Mouse (Mus musculus): ENCODE measurements around the gene Uba7. TPM values are rescaled to one million over a fixed set of nuclear protein-coding genes. Genes with fewer than 3 reads are reported as not detected.

The Uba7 gene
- total and polyA plus RNA-seq, 2 experiments from 2014 or later = 18.0 to 55.6 TPM

- Histone ChIP-seq H3K4me2 (ENCODE audit: low read depth, low read length) (no peak overlapping the region), H3K36me3 (replicated peaks; ENCODE audit: control insufficient read depth, insufficient read depth, low read length) (no peaks in the 10 kb centered on the region), H3K27me3 (ENCODE audit: control insufficient read depth, insufficient read depth, low read length) (no peaks in the 10 kb centered on the region), H3K4me3 (ENCODE audit: low read depth, low read length) (no peak overlapping the region), H3K9ac (replicated peaks; ENCODE audit: low read depth, low read length) (no peak overlapping the region), H3K9me3 (replicated peaks; ENCODE audit: control insufficient read depth, low read length) (no peaks in the 10 kb centered on the region), H3K27ac (ENCODE audit: low read depth) (no peak overlapping the region), H3K4me1 (ENCODE audit: control insufficient read depth, insufficient read depth) (peaks cover 15% of the 10 kb centered on the region)
- DNase-seq (ENCODE audit: low spot score) (no peak), ATAC-seq (ENCODE audit: insufficient read depth, low read depth) (no peak)
- 76% methylated on average over 5 of the region's 5 CpGs for WGBS
- no peak for TF ChIP-seq EP300 (IDR thresholded peaks at IDR 0.05; ENCODE audit: low read depth)
Observed at GRCm38 (mm10) chr9:107970311-107970710, 5.0 kb upstream of the Uba7 start.

DNA sequence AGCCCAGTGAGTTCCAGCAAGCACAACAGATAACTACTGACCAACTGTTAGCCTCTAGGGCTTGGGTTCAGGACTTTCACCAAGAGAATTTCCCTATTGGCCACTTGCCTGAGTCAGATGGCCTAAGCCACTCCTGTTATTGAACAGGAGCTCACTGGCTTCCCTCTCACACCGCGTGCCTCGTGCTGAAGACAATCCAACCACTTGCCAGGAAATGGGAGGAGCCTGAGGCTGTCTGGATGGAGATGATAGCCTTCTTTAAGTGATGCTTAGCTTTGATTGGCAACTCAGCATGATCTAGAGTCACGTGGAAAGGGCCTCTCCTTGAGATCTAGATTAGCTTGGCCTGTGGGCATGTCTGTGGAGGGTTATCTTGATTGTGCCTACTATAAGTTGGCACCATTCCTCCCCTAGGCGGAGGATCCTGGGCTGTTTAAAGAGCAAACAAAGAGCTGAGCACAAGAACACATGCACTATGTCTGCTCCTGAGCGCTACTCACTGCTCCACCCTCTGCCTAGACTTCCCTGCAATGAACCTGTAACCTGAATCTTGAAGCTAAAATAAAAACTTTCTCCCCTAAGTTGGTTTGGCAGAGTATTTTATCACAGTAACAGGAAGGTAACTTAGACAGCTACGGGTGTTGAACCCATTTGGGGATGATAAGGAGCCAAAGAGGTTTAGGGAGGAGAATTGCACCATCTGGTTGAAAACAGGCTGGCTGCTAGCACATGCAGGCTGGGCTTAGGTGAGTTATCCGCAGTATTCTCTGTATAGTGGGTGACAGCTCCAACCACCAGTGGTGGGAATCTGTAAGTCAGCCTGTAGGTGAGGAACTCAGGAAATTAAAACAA lies 3.4 kb upstream of the Uba7 start:
- Histone ChIP-seq H3K4me3 (ENCODE audit: low read depth, low read length) (no peak overlapping the region), H3K9me3 (replicated peaks; ENCODE audit: control insufficient read depth, low read length) (no peaks in the 10 kb centered on the region), H3K9ac (replicated peaks; ENCODE audit: low read depth, low read length) (no peak overlapping the region), H3K4me2 (ENCODE audit: low read depth, low read length) (no peak overlapping the region), H3K27ac (ENCODE audit: low read depth) (0 out of 2 replicates have a peak overlapping the region, but pooled peaks have one; percentile 8), H3K27me3 (ENCODE audit: control insufficient read depth, insufficient read depth, low read length) (no peaks in the 10 kb centered on the region), H3K36me3 (replicated peaks; ENCODE audit: control insufficient read depth, insufficient read depth, low read length) (no peaks in the 10 kb centered on the region), H3K4me1 (ENCODE audit: control insufficient read depth, insufficient read depth) (peaks cover 28% of the 10 kb centered on the region)
- 54% methylated on average over 8 of the region's 8 CpGs for WGBS
- TF ChIP-seq EP300 (IDR thresholded peaks at IDR 0.05; ENCODE audit: low read depth) (no peak), CTCF (IDR thresholded peaks at IDR 0.05; ENCODE audit: low read depth) (no peak)
- DNase-seq (ENCODE audit: low spot score) (peak; percentile 46), ATAC-seq (ENCODE audit: insufficient read depth, low read depth) (peak; percentile 48; the same call in 1 of the 2 replicates)

- peaks cover 14% of the 10 kb centered on the region for H3K36me3 ChIP-seq (replicated peaks; ENCODE audit: control insufficient read depth, insufficient read depth, low read length)
- 23% methylated on average over 10 of the region's 10 CpGs for WGBS
- ATAC-seq (ENCODE audit: insufficient read depth, low read depth) (peak; percentile 12; the same call in 1 of the 2 replicates), DNase-seq (ENCODE audit: low spot score) (no peak)
- no peaks in the 10 kb centered on the region for H3K27me3 ChIP-seq (ENCODE audit: control insufficient read depth, insufficient read depth, low read length)
- no peaks in the 10 kb centered on the region for H3K9me3 ChIP-seq (replicated peaks; ENCODE audit: control insufficient read depth, low read length)
- peak overlapping the region; percentile 90 for H3K27ac ChIP-seq (ENCODE audit: low read depth)
- peak overlapping the region; percentile 68; the same call in 1 of the 2 replicates for H3K4me2 ChIP-seq (ENCODE audit: low read depth, low read length)
- 0 out of 2 replicates have a peak overlapping the region, but pooled peaks have one; percentile 63 for H3K9ac ChIP-seq (replicated peaks; ENCODE audit: low read depth, low read length)
- H3K4me3 ChIP-seq (ENCODE audit: low read depth, low read length) = peak overlapping the region; percentile 50
- TF ChIP-seq CTCF (IDR thresholded peaks at IDR 0.05; ENCODE audit: low read depth) (no peak), EP300 (IDR thresholded peaks at IDR 0.05; ENCODE audit: low read depth) (no peak; the same call in 1 of the 2 replicates)
- peaks cover 28% of the 10 kb centered on the region for H3K4me1 ChIP-seq (ENCODE audit: control insufficient read depth, insufficient read depth)
Observed at GRCm38 (mm10) chr9:107974491-107975171, 674 bp upstream of the Uba7 start.

GRCm38 (mm10) chr9:107978815-107979214 lies 3.5 kb downstream of the Uba7 start:
- TF ChIP-seq CTCF (IDR thresholded peaks at IDR 0.05; ENCODE audit: low read depth) = no peak
- no peak for TF ChIP-seq EP300 (IDR thresholded peaks at IDR 0.05; ENCODE audit: low read depth)

GRCm38 (mm10) chr9:107981684-107982605 lies 6.6 kb downstream of the Uba7 start:
- Histone ChIP-seq H3K4me1 (ENCODE audit: control insufficient read depth, insufficient read depth) (peaks cover 26% of the 10 kb centered on the region), H3K36me3 (replicated peaks; ENCODE audit: control insufficient read depth, insufficient read depth, low read length) (peaks cover 18% of the 10 kb centered on the region), H3K9me3 (replicated peaks; ENCODE audit: control insufficient read depth, low read length) (no peaks in the 10 kb centered on the region), H3K4me2 (ENCODE audit: low read depth, low read length) (peak overlapping the region; percentile 84), H3K4me3 (ENCODE audit: low read depth, low read length) (peak overlapping the region; percentile 17), H3K27me3 (ENCODE audit: control insufficient read depth, insufficient read depth, low read length) (no peaks in the 10 kb centered on the region), H3K9ac (replicated peaks; ENCODE audit: low read depth, low read length) (peak overlapping the region; percentile 52), H3K27ac (ENCODE audit: low read depth) (peak overlapping the region; percentile 98)
- DNase-seq (ENCODE audit: low spot score) (peak; percentile 66), ATAC-seq (ENCODE audit: insufficient read depth, low read depth) (peak; percentile 11; the same call in 1 of the 2 replicates)
- TF ChIP-seq CTCF (IDR thresholded peaks at IDR 0.05; ENCODE audit: low read depth) (no peak), EP300 (IDR thresholded peaks at IDR 0.05; ENCODE audit: low read depth) (peak; percentile 37; the same call in 1 of the 2 replicates)
- 48% methylated on average over 7 of the region's 7 CpGs for WGBS

More at GRCm38 (mm10) chr9:107978815-107979214, 3.5 kb downstream of the Uba7 start:
- Histone ChIP-seq H3K4me2 (ENCODE audit: low read depth, low read length) (no peak overlapping the region), H3K36me3 (replicated peaks; ENCODE audit: control insufficient read depth, insufficient read depth, low read length) (peaks cover 18% of the 10 kb centered on the region), H3K27ac (ENCODE audit: low read depth) (no peak overlapping the region), H3K4me1 (ENCODE audit: control insufficient read depth, insufficient read depth) (peaks cover 50% of the 10 kb centered on the region), H3K9ac (replicated peaks; ENCODE audit: low read depth, low read length) (no peak overlapping the region), H3K9me3 (replicated peaks; ENCODE audit: control insufficient read depth, low read length) (no peaks in the 10 kb centered on the region), H3K27me3 (ENCODE audit: control insufficient read depth, insufficient read depth, low read length) (no peaks in the 10 kb centered on the region), H3K4me3 (ENCODE audit: low read depth, low read length) (no peak overlapping the region)
- ATAC-seq (ENCODE audit: insufficient read depth, low read depth) (no peak), DNase-seq (ENCODE audit: low spot score) (no peak)
- 87% methylated on average over 12 of the region's 12 CpGs for WGBS
